ENCODE assay signal across 20 mouse cellular contexts in genomic region chr1:133718786-133719185, GRCm38 (mm10). TPM values are rescaled to one million over a fixed set of nuclear protein-coding genes. Genes with fewer than 3 reads are reported as not detected.
DNase-seq lines count a peak whose midpoint lies in the region; TF ChIP-seq lines count a peak whose summit lies in the region.
"Had no signal": no experiment of that assay in that cellular context is flagged by ENCODE, and none has a peak within 500 bp of the region (broad histone marks: within the 10 kb centered on the region; RNA-seq: fewer than 3 reads in every experiment).

No protein-coding gene starts in this region.

- WGBS in cerebellum, adult 2 months = 37% methylated on average over 8 of the region's 8 CpGs

- H3K4me3 ChIP-seq in cerebellum, adult 2 months (replicated peaks; ENCODE audit: insufficient read depth, low read depth, low read length) = no peak overlapping the region

- no peak for TF ChIP-seq CTCF in cerebellum, adult 2 months (IDR thresholded peaks at IDR 0.05; ENCODE audit: borderline replicate concordance, insufficient read depth, low read depth, low read length)

- no peak for TF ChIP-seq POLR2A in cerebellum, adult 2 months (IDR thresholded peaks at IDR 0.05; ENCODE audit: borderline replicate concordance, insufficient read depth, low read length)

- peaks cover 6% of the 10 kb centered on the region; the same call in 1 of the 2 replicates for H3K4me1 ChIP-seq in cerebellum, adult 2 months (ENCODE audit: control insufficient read depth, insufficient read depth, low read length)

- DNase-seq in cerebellum, postnatal 10 days = peak; percentile 65 to 69
- no peak for DNase-seq in cerebellum, adult 2 months
- DNase-seq in cerebellum, postnatal 14 days = peak; percentile 47 to 49
- DNase-seq in cerebellum, adult 11 months = no peak
- DNase-seq: adrenal gland, adult 2 months; adrenal gland, adult 8-10 months; adrenal gland, postnatal 10 days; adrenal gland, postnatal 14 days; adrenal gland, postnatal 25 days; adrenal gland, postnatal 36 days; B cell, adult 2 months; cerebellum, adult 11-12 months; cerebellum, adult 18-20 months; cerebellum, adult 8-10 months had no signal

- no peak overlapping the region for H3K27ac ChIP-seq in cerebellum, adult 2 months (ENCODE audit: insufficient read depth, low read length)

- no peaks in the 10 kb centered on the region; the same call in 1 of the 2 replicates for H3K27me3 ChIP-seq in cerebellum, adult 2 months (ENCODE audit: control insufficient read depth, insufficient read depth, low read length)
- H3K27me3 ChIP-seq: CH12.LX, Patski had no signal

RNA-seq across cellular contexts. Expression of gene Lax1, which starts 28.9 kb away (rescaled TPM):
- polyA plus RNA-seq in cerebellum, adult 2 months (2012; rRNA removed) = 0.25 and 0.27 TPM in 2 replicates
- polyA plus RNA-seq: C2C12, G1E had no signal

RNA-seq across cellular contexts. Expression of gene Gm38394, which starts 57.7 kb away (rescaled TPM):
- polyA plus RNA-seq in cerebellum, adult 2 months (2012; rRNA removed) = 5.4 and 5.5 TPM in 2 replicates

RNA-seq across cellular contexts. Expression of gene Zbed6, which starts 58.1 kb away (rescaled TPM):
- polyA plus RNA-seq in cerebellum, adult 2 months (2012; rRNA removed) = 5.5 and 6.2 TPM in 2 replicates
- polyA plus RNA-seq: activated CD4-positive, CD25-positive, alpha-beta regulatory T cell, adult 4 months; adrenal gland, adult 2 months; CD4-positive, CD25-positive, alpha-beta regulatory T cell, adult 4 months; G1E had no signal

Comparison
In these comparisons a context has a peak if more than half of its experiments do, and no peak if none do; other contexts are left out.
1. DNase-seq: peak in cerebellum, postnatal 10 days (2 of 2) and cerebellum, postnatal 14 days (2 of 2); none in cerebellum, adult 2 months (0 of 2) and cerebellum, adult 11 months (single experiment).